ENCODE assay signal across 8 mouse cellular contexts in the genomic region with DNA sequence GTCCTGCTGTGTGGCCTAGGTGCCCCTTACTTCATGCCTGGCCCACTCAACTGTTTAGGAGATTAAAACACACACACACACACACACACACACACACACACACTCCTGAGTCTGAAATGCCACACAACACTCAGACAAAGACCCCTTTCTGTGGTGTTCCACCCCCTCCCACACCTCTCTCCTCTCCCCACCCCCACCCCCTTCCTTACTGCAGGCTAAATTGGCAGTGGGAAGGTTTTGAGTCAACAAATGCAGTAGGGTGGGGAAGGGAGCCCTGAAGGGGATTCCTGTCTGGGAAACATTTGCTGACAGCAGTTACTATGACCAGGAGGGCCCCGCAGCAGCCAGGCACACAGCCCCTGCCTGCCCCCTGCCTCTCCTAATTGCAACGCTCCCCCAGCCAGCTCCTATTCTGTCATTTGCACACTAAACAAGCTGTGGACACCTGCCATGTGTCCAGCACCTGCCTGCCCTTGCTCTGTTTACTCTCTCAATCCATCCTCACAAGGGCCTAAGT.
DNase-seq lines count a peak whose midpoint lies in the region; ATAC-seq and TF ChIP-seq lines count a peak whose summit lies in the region.

No protein-coding gene starts in this region.

- TF ChIP-seq POLR2A in heart, adult 2 months (IDR thresholded peaks at IDR 0.05; ENCODE audit: insufficient read depth, low read depth, low read length) = no peak

- 0 out of 2 replicates have a peak, but pooled peaks cover 3% of the 10 kb centered on the region for H3K9me3 ChIP-seq in heart, embryonic 10.5 days
- H3K9me3 ChIP-seq in embryonic facial prominence, embryonic 11.5 days (replicated peaks; ENCODE audit: control insufficient read depth, low read length) = no peaks in the 10 kb centered on the region
- no peaks in the 10 kb centered on the region for H3K9me3 ChIP-seq in intestine, embryonic 15.5 days
- H3K9me3 ChIP-seq in midbrain, embryonic 14.5 days (ENCODE audit: control insufficient read depth, low read length) = no peaks in the 10 kb centered on the region
- no peaks in the 10 kb centered on the region for H3K9me3 ChIP-seq in liver, embryonic 12.5 days (replicated peaks)

- ATAC-seq in embryonic facial prominence, embryonic 11.5 days (replicated peaks; ENCODE audit: insufficient number of reproducible peaks, low FRiP score, low TSS enrichment, low read depth) = peak; percentile 81
- peak; percentile 68 for ATAC-seq in intestine, embryonic 15.5 days
- ATAC-seq in midbrain, embryonic 14.5 days (ENCODE audit: low FRiP score, low TSS enrichment) = peak; percentile 78
- ATAC-seq in liver, embryonic 12.5 days = no peak

- H3K27me3 ChIP-seq in heart, embryonic 10.5 days (ENCODE audit: insufficient read depth, poor library complexity, severe bottlenecking) = no peaks in the 10 kb centered on the region
- H3K27me3 ChIP-seq in heart, adult 2 months (ENCODE audit: control insufficient read depth, insufficient read depth, low read length) = no peaks in the 10 kb centered on the region
- H3K27me3 ChIP-seq in embryonic facial prominence, embryonic 11.5 days (ENCODE audit: control insufficient read depth, insufficient read depth, low read length) = no peaks in the 10 kb centered on the region
- H3K27me3 ChIP-seq in intestine, embryonic 15.5 days (replicated peaks) = no peaks in the 10 kb centered on the region
- H3K27me3 ChIP-seq in midbrain, embryonic 14.5 days (ENCODE audit: control insufficient read depth, insufficient read depth, low read length) = no peaks in the 10 kb centered on the region
- H3K27me3 ChIP-seq in liver, embryonic 12.5 days (replicated peaks) = no peaks in the 10 kb centered on the region

- 9% methylated on average over 2 of the region's 2 CpGs for WGBS in heart, embryonic 10.5 days
- 73% methylated on average over 2 of the region's 2 CpGs for WGBS in heart, adult 2 months
- 0% methylated on average over 2 of the region's 2 CpGs for WGBS in embryonic facial prominence, embryonic 11.5 days
- WGBS in intestine, embryonic 15.5 days = 14% methylated on average over 2 of the region's 2 CpGs
- 0% methylated on average over 2 of the region's 2 CpGs for WGBS in midbrain, embryonic 14.5 days
- 45% methylated on average over 2 of the region's 2 CpGs for WGBS in liver, embryonic 12.5 days (ENCODE audit: insufficient replicate concordance)

- DNase-seq in heart, embryonic 10.5 days (ENCODE audit: low spot score) = peak; percentile 81
- no peak for DNase-seq in heart, adult 2 months
- peak; percentile 71 for DNase-seq in embryonic facial prominence, embryonic 11.5 days (ENCODE audit: low spot score)
- peak; percentile 70 for DNase-seq in midbrain, embryonic 14.5 days
- no peak for DNase-seq in ovary, adult 18-20 months (ENCODE audit: low spot score)
- no peak for DNase-seq in adrenal gland, adult 8-10 months

- TF ChIP-seq CTCF in heart, adult 2 months (IDR thresholded peaks at IDR 0.05) = no peak

- H3K4me3 ChIP-seq in heart, embryonic 10.5 days = no peak overlapping the region
- no peak overlapping the region for H3K4me3 ChIP-seq in heart, adult 2 months
- H3K4me3 ChIP-seq in embryonic facial prominence, embryonic 11.5 days (ENCODE audit: low read depth, low read length) = no peak overlapping the region
- H3K4me3 ChIP-seq in intestine, embryonic 15.5 days (replicated peaks) = no peak overlapping the region
- H3K4me3 ChIP-seq in midbrain, embryonic 14.5 days (replicated peaks; ENCODE audit: low read depth, low read length) = no peak overlapping the region
- no peak overlapping the region for H3K4me3 ChIP-seq in liver, embryonic 12.5 days

- H3K27ac ChIP-seq in heart, embryonic 10.5 days = peak overlapping the region; percentile 86
- no peak overlapping the region for H3K27ac ChIP-seq in heart, adult 2 months
- H3K27ac ChIP-seq in embryonic facial prominence, embryonic 11.5 days (replicated peaks; ENCODE audit: low read depth, low read length) = peak overlapping the region; percentile 22
- H3K27ac ChIP-seq in intestine, embryonic 15.5 days = no peak overlapping the region
- peak overlapping the region; percentile 74 for H3K27ac ChIP-seq in midbrain, embryonic 14.5 days (replicated peaks; ENCODE audit: low read depth, low read length)
- H3K27ac ChIP-seq in liver, embryonic 12.5 days = no peak overlapping the region

- no peaks in the 10 kb centered on the region for H3K36me3 ChIP-seq in heart, embryonic 10.5 days
- no peaks in the 10 kb centered on the region for H3K36me3 ChIP-seq in heart, adult 2 months (ENCODE audit: control insufficient read depth, insufficient read depth, low read length)
- H3K36me3 ChIP-seq in embryonic facial prominence, embryonic 11.5 days (replicated peaks; ENCODE audit: control insufficient read depth, insufficient read depth, low read depth, low read length) = no peaks in the 10 kb centered on the region
- H3K36me3 ChIP-seq in intestine, embryonic 15.5 days = no peaks in the 10 kb centered on the region
- no peaks in the 10 kb centered on the region for H3K36me3 ChIP-seq in midbrain, embryonic 14.5 days (ENCODE audit: control insufficient read depth, insufficient read depth, low read length)
- no peaks in the 10 kb centered on the region for H3K36me3 ChIP-seq in liver, embryonic 12.5 days

- no peak for TF ChIP-seq EP300 in heart, adult 2 months (IDR thresholded peaks at IDR 0.05; ENCODE audit: insufficient read depth, low read depth, low read length)

- H3K4me2 ChIP-seq in embryonic facial prominence, embryonic 11.5 days (ENCODE audit: low read depth, low read length) = no peak overlapping the region
- H3K4me2 ChIP-seq in intestine, embryonic 15.5 days (replicated peaks) = no peak overlapping the region
- H3K4me2 ChIP-seq in midbrain, embryonic 14.5 days (ENCODE audit: low read length) = no peak overlapping the region
- H3K4me2 ChIP-seq in liver, embryonic 12.5 days = no peak overlapping the region

- H3K9ac ChIP-seq in heart, adult 2 months (ENCODE audit: low read depth, low read length) = no peak overlapping the region
- H3K9ac ChIP-seq in embryonic facial prominence, embryonic 11.5 days (replicated peaks; ENCODE audit: low read length) = no peak overlapping the region
- no peak overlapping the region for H3K9ac ChIP-seq in intestine, embryonic 15.5 days
- no peak overlapping the region for H3K9ac ChIP-seq in midbrain, embryonic 14.5 days (replicated peaks; ENCODE audit: low read length)
- H3K9ac ChIP-seq in liver, embryonic 12.5 days = no peak overlapping the region

- peaks cover 66% of the 10 kb centered on the region for H3K4me1 ChIP-seq in heart, embryonic 10.5 days
- no peaks in the 10 kb centered on the region for H3K4me1 ChIP-seq in heart, adult 2 months (ENCODE audit: control insufficient read depth, insufficient read depth, low read length)
- peaks cover 6% of the 10 kb centered on the region for H3K4me1 ChIP-seq in embryonic facial prominence, embryonic 11.5 days (ENCODE audit: control insufficient read depth, insufficient read depth, low read length)
- peaks cover 18% of the 10 kb centered on the region for H3K4me1 ChIP-seq in intestine, embryonic 15.5 days (replicated peaks)
- peaks cover 16% of the 10 kb centered on the region for H3K4me1 ChIP-seq in midbrain, embryonic 14.5 days (ENCODE audit: control insufficient read depth, insufficient read depth, low read length)
- 0 out of 2 replicates have a peak, but pooled peaks cover 3% of the 10 kb centered on the region for H3K4me1 ChIP-seq in liver, embryonic 12.5 days

- intact Hi-C loops in heart, adult 2 months (cut with DNase I) = no loop called here

- H3K79me2 ChIP-seq in heart, adult 2 months (replicated peaks; ENCODE audit: control insufficient read depth, insufficient read depth, low read length) = no peaks in the 10 kb centered on the region

Comparison
In these comparisons a context has a peak if more than half of its experiments do, and no peak if none do; other contexts are left out.
1. DNase-seq: peak in heart, embryonic 10.5 days (single experiment), embryonic facial prominence, embryonic 11.5 days (single experiment) and midbrain, embryonic 14.5 days (single experiment); none in heart, adult 2 months (0 of 2), ovary, adult 18-20 months (single experiment) and adrenal gland, adult 8-10 months (single experiment).
2. H3K27ac ChIP-seq: peak in heart, embryonic 10.5 days (single experiment), embryonic facial prominence, embryonic 11.5 days (single experiment) and midbrain, embryonic 14.5 days (single experiment); none in heart, adult 2 months (single experiment), intestine, embryonic 15.5 days (single experiment) and liver, embryonic 12.5 days (single experiment).